ENCODE assay signal across 15 mouse cellular contexts in genomic region chr2:173058263-173058662, GRCm38 (mm10). TPM values are rescaled to one million over a fixed set of nuclear protein-coding genes. Genes with fewer than 3 reads are reported as not detected.
DNase-seq lines count a peak whose midpoint lies in the region; ATAC-seq and TF ChIP-seq lines count a peak whose summit lies in the region.
"Had no signal": no experiment of that assay in that cellular context is flagged by ENCODE, and none has a peak within 500 bp of the region (broad histone marks: within the 10 kb centered on the region; RNA-seq: fewer than 3 reads in every experiment).

No protein-coding gene starts in this region.

- H3ac ChIP-seq in myocyte (ENCODE audit: control insufficient read depth, insufficient read length): no peak overlapping the region

- no peak for ATAC-seq in heart, embryonic 11.5 days (replicated peaks; ENCODE audit: insufficient number of reproducible peaks, low FRiP score, low TSS enrichment)
- ATAC-seq in midbrain, embryonic 14.5 days (ENCODE audit: low FRiP score, low TSS enrichment): no peak
- no peak for ATAC-seq in midbrain, embryonic 13.5 days
- no peak for ATAC-seq in embryonic facial prominence, embryonic 13.5 days (ENCODE audit: insufficient number of reproducible peaks, insufficient read depth, low FRiP score, low TSS enrichment, low read depth)
- ATAC-seq: inflammation-experienced regulatory T-cells, adult 6 months had no signal

- no peak overlapping the region; the same call in 1 of the 2 replicates for H3K4me2 ChIP-seq in heart, embryonic 11.5 days
- H3K4me2 ChIP-seq in midbrain, embryonic 14.5 days (ENCODE audit: low read length): no peak overlapping the region
- H3K4me2 ChIP-seq in midbrain, embryonic 13.5 days (replicated peaks): no peak overlapping the region
- H3K4me2 ChIP-seq in embryonic facial prominence, embryonic 13.5 days: no peak overlapping the region
- H3K4me2 ChIP-seq in myocyte (ENCODE audit: low read depth): peak overlapping the region; percentile 48

- no peak overlapping the region for H3K9ac ChIP-seq in heart, embryonic 11.5 days (ENCODE audit: low read depth, low read length)
- no peak overlapping the region for H3K9ac ChIP-seq in midbrain, embryonic 14.5 days (replicated peaks; ENCODE audit: low read length)
- H3K9ac ChIP-seq in midbrain, embryonic 13.5 days (replicated peaks): no peak overlapping the region
- 0 out of 2 replicates have a peak overlapping the region, but pooled peaks have one; percentile 36 for H3K9ac ChIP-seq in embryonic facial prominence, embryonic 13.5 days

- H3K4me3 ChIP-seq in heart, embryonic 11.5 days (ENCODE audit: low read depth, low read length): no peak overlapping the region
- H3K4me3 ChIP-seq in midbrain, embryonic 14.5 days (replicated peaks; ENCODE audit: low read depth, low read length): no peak overlapping the region
- H3K4me3 ChIP-seq in midbrain, embryonic 13.5 days (replicated peaks): no peak overlapping the region
- no peak overlapping the region for H3K4me3 ChIP-seq in embryonic facial prominence, embryonic 13.5 days
- no peak overlapping the region for H3K4me3 ChIP-seq in myocyte

- H3K27me3 ChIP-seq in heart, embryonic 11.5 days (ENCODE audit: control insufficient read depth, insufficient read depth, low read length): no peaks in the 10 kb centered on the region
- H3K27me3 ChIP-seq in midbrain, embryonic 14.5 days (ENCODE audit: control insufficient read depth, insufficient read depth, low read length): no peaks in the 10 kb centered on the region
- H3K27me3 ChIP-seq in midbrain, embryonic 13.5 days: no peaks in the 10 kb centered on the region
- no peaks in the 10 kb centered on the region for H3K27me3 ChIP-seq in embryonic facial prominence, embryonic 13.5 days
- H3K27me3 ChIP-seq in myocyte (ENCODE audit: control insufficient read depth, insufficient read depth, insufficient read length): peaks cover 4% of the 10 kb centered on the region

- no peaks in the 10 kb centered on the region for H3K79me2 ChIP-seq in myocyte (ENCODE audit: control insufficient read depth, insufficient read depth)

- no peaks in the 10 kb centered on the region for H3K9me3 ChIP-seq in heart, embryonic 11.5 days (replicated peaks; ENCODE audit: control insufficient read depth, low read length)
- no peaks in the 10 kb centered on the region for H3K9me3 ChIP-seq in midbrain, embryonic 14.5 days (ENCODE audit: control insufficient read depth, low read length)
- no peaks in the 10 kb centered on the region for H3K9me3 ChIP-seq in midbrain, embryonic 13.5 days
- H3K9me3 ChIP-seq in embryonic facial prominence, embryonic 13.5 days: no peaks in the 10 kb centered on the region

- no peak for DNase-seq in heart, adult 8-10 months (ENCODE audit: low spot score)
- DNase-seq in midbrain, embryonic 14.5 days: peak; percentile 54
- DNase-seq in adrenal gland, adult (ENCODE audit: inconsistent age in 2 of 2, low spot score in 1 of 2): no peak
- DNase-seq: adrenal gland, adult 2 months; cerebellum, adult 9-10 months; kidney, postnatal 25 days; lung, adult 18-20 months; right cerebral cortex, adult 18-20 months; spleen, adult 18-20 months had no signal

- no peak for TF ChIP-seq POLR2A in myocyte (IDR thresholded peaks at IDR 0.05; ENCODE audit: insufficient read length, low read depth)

- H3K36me3 ChIP-seq in heart, embryonic 11.5 days (ENCODE audit: control insufficient read depth, insufficient read depth, low read length): no peaks in the 10 kb centered on the region
- H3K36me3 ChIP-seq in midbrain, embryonic 14.5 days (ENCODE audit: control insufficient read depth, insufficient read depth, low read length): no peaks in the 10 kb centered on the region
- H3K36me3 ChIP-seq in midbrain, embryonic 13.5 days: no peaks in the 10 kb centered on the region
- H3K36me3 ChIP-seq in embryonic facial prominence, embryonic 13.5 days: no peaks in the 10 kb centered on the region
- no peaks in the 10 kb centered on the region for H3K36me3 ChIP-seq in myocyte (ENCODE audit: control insufficient read depth, insufficient read depth)

- 40% methylated on average over 11 of the region's 11 CpGs for WGBS in heart, embryonic 11.5 days (ENCODE audit: insufficient replicate concordance)
- 30% methylated on average over 11 of the region's 11 CpGs for WGBS in midbrain, embryonic 14.5 days
- 33% methylated on average over 11 of the region's 11 CpGs for WGBS in midbrain, embryonic 13.5 days
- WGBS in embryonic facial prominence, embryonic 13.5 days: 32% methylated on average over 11 of the region's 11 CpGs

- peak overlapping the region; percentile 86 for H3K27ac ChIP-seq in heart, embryonic 11.5 days (ENCODE audit: low read depth, low read length)
- no peak overlapping the region for H3K27ac ChIP-seq in midbrain, embryonic 14.5 days (replicated peaks; ENCODE audit: low read depth, low read length)
- H3K27ac ChIP-seq in midbrain, embryonic 13.5 days: no peak overlapping the region
- H3K27ac ChIP-seq in embryonic facial prominence, embryonic 13.5 days: no peak overlapping the region
- H3K27ac ChIP-seq: macrophage had no signal

- peaks cover 46% of the 10 kb centered on the region for H3K4me1 ChIP-seq in heart, embryonic 11.5 days (ENCODE audit: control insufficient read depth, insufficient read depth, low read length)
- H3K4me1 ChIP-seq in midbrain, embryonic 14.5 days (ENCODE audit: control insufficient read depth, insufficient read depth, low read length): 0 out of 2 replicates have a peak, but pooled peaks cover 3% of the 10 kb centered on the region
- peaks cover 8% of the 10 kb centered on the region; the same call in 1 of the 2 replicates for H3K4me1 ChIP-seq in midbrain, embryonic 13.5 days (replicated peaks)
- peaks cover 14% of the 10 kb centered on the region for H3K4me1 ChIP-seq in embryonic facial prominence, embryonic 13.5 days

TF ChIP-seq in myocyte, 11 proteins besides CTCF, POLR2A, EP300 and RAD21:
- no peak for TF ChIP-seq SRF (IDR thresholded peaks at IDR 0.05; ENCODE audit: control insufficient read depth, insufficient read length, low read depth)
- peak in 2 of 3 experiments; percentile 6 to 65 for TF ChIP-seq MYOG (IDR thresholded peaks at IDR 0.05; ENCODE audit: control insufficient read depth in 1 of 3, insufficient read depth in 1 of 3, insufficient read length in 2 of 3, low read depth in 2 of 3)
TF ChIP-seq in myocyte: peak in this region for 1.

RNA-seq across cellular contexts. Expression of gene Rbm38, which starts 38.0 kb away (rescaled TPM):
- 161 and 169 TPM in 2 replicates for polyA plus RNA-seq in heart, embryonic 11.5 days (2014; fragmentation: Nextera tagmentation; extraction: Ambion mirVana)
- 100 to 1,000 TPM; 143 to 197 (median 166) TPM for total RNA-seq in heart, adult 8-10 months (2022)
- polyA plus RNA-seq in midbrain, embryonic 14.5 days (2014; fragmentation: Nextera tagmentation; extraction: Ambion mirVana): 17.1 and 18.8 TPM in 2 replicates
- polyA plus RNA-seq in midbrain, embryonic 13.5 days (2015; fragmentation: Nextera tagmentation; extraction: Ambion mirVana): 26.6 and 29.4 TPM in 2 replicates
- polyA plus RNA-seq in embryonic facial prominence, embryonic 13.5 days (2015; fragmentation: Nextera tagmentation; extraction: Ambion mirVana): 24.2 and 25.8 TPM in 2 replicates
- polyA plus RNA-seq in myocyte (2012; fragmentation: generic; extraction: Trizol): 124 TPM

RNA-seq across cellular contexts. Expression of gene Rae1, which starts 58.3 kb away (rescaled TPM):
- polyA plus RNA-seq in heart, embryonic 11.5 days (2014; fragmentation: Nextera tagmentation; extraction: Ambion mirVana): 114 and 118 TPM in 2 replicates
- 10 to 100 TPM; 20.2 to 24.8 (median 23.0) TPM for total RNA-seq in heart, adult 8-10 months (2022)
- polyA plus RNA-seq in midbrain, embryonic 14.5 days (2014; fragmentation: Nextera tagmentation; extraction: Ambion mirVana): 115 and 127 TPM in 2 replicates
- polyA plus RNA-seq in midbrain, embryonic 13.5 days (2015; fragmentation: Nextera tagmentation; extraction: Ambion mirVana): 121 TPM in 2 replicates
- polyA plus RNA-seq in embryonic facial prominence, embryonic 13.5 days (2015; fragmentation: Nextera tagmentation; extraction: Ambion mirVana): 137 and 148 TPM in 2 replicates
- 68.4 TPM for polyA plus RNA-seq in myocyte (2012; fragmentation: generic; extraction: Trizol)
